Mouse (Mus musculus) hindbrain, embryonic 10.5 days (tissue): ENCODE measurements at regions not wholly inside any gene's neighbourhood (a gene's known extent, or its start where the extent isn't known, plus 50 kb on each side); places are given as distances from the start of the nearest gene placed in this dataset.
"Not testable (repeated sequence)": the region's sequence is repeated elsewhere in the genome, so short reads cannot be mapped to it uniquely, and the experiment has no call there.

ENCODE experiments used
- DNase-seq: peaks from one replicate; pipeline ENCODE4 v3.0.0-alpha.2; 2017; ENCODE audit warnings: low spot score
- H3K27ac ChIP-seq: fragments of 300-500 bp; sonication (generic); 2 replicates; pipeline ENCODE4 v1.5.1; 2016; ENCODE audit warnings: mild to moderate bottlenecking, moderate library complexity
- H3K27me3 ChIP-seq: fragments of 300-500 bp; sonication (generic); 2 replicates; pipeline ENCODE4 v1.6.1; 2016; ENCODE audit warnings: mild to moderate bottlenecking; ENCODE audit not compliant: poor library complexity, insufficient read depth, severe bottlenecking
- H3K36me3 ChIP-seq: fragments of 300-500 bp; sonication (generic); 2 replicates; pipeline ENCODE4 v1.6.1; 2016; ENCODE audit warnings: mild to moderate bottlenecking, moderate library complexity
- H3K4me1 ChIP-seq: fragments of 300-500 bp; sonication (generic); replicated peaks from 2 replicates; pipeline ENCODE4 v1.6.1; 2016; ENCODE audit warnings: mild to moderate bottlenecking
- H3K4me3 ChIP-seq: fragments of 300-500 bp; sonication (generic); 2 replicates; pipeline ENCODE4 v1.5.1; 2016; ENCODE audit warnings: mild to moderate bottlenecking, moderate library complexity
- H3K9me3 ChIP-seq: fragments of 300-500 bp; sonication (generic); 2 replicates; pipeline ENCODE4 v1.6.1; 2016; ENCODE audit warnings: mild to moderate bottlenecking, moderate library complexity
- WGBS: fragments of 180-500 bp; shearing (Covaris S2); methylation state at CpG from one replicate; pipeline ENCODE4 v1.1.7; 2016; 5-methylcytosine and 5-hydroxymethylcytosine counted together

- WGBS, result 19% methylated on average over 17 of the region's 18 CpGs
- Histone ChIP-seq H3K9me3 (no peaks in the 10 kb centered on the region), H3K4me3 (peak overlapping the region; percentile 50), H3K4me1 (peaks cover 3% of the 10 kb centered on the region; the same call in 1 of the 2 replicates), H3K27ac (peak overlapping the region; percentile 78), H3K36me3 (no peaks in the 10 kb centered on the region), H3K27me3 (no peaks in the 10 kb centered on the region)
- DNase-seq, result peak; percentile 91
These were observed 141.4 kb downstream of the Zxdb start for GRCm38 (mm10) chrX:94865531-94866502.

- not testable (repeated sequence) for H3K36me3 ChIP-seq, H3K9me3 ChIP-seq, H3K4me1 ChIP-seq, H3K27me3 ChIP-seq, H3K4me3 ChIP-seq, DNase-seq, H3K27ac ChIP-seq
- 93% methylated on average over 2 of the region's 2 CpGs for WGBS
These were observed 142.9 kb downstream of the Spin4 start for GRCm38 (mm10) chrX:94883547-94883946.
